Mouse (Mus musculus): Measurements from ENCODE around the gene Slc16a11. TPM values are rescaled to one million over a fixed set of nuclear protein-coding genes. Genes with fewer than 3 reads are reported as not detected.

The Slc16a11 gene
- polyA plus RNA-seq, 1 experiment from 2014 or later, result 1.2 TPM

GRCm38 (mm10) chr11:70193354-70194285, 18.9 kb upstream of the Slc16a11 start:
- Histone ChIP-seq H3K4me2 (ENCODE audit: low read length) (no peak overlapping the region), H3K27ac (ENCODE audit: low read depth) (peak overlapping the region; percentile 22; the same call in 1 of the 2 replicates), H3K27me3 (replicated peaks; ENCODE audit: control insufficient read depth, insufficient read depth, low read length) (no peaks in the 10 kb centered on the region), H3K4me3 (ENCODE audit: low read depth, low read length) (no peak overlapping the region), H3K9me3 (ENCODE audit: control insufficient read depth, low read length) (no peaks in the 10 kb centered on the region), H3K36me3 (ENCODE audit: control insufficient read depth, insufficient read depth, low read length) (no peaks in the 10 kb centered on the region), H3K9ac (ENCODE audit: low read length) (no peak overlapping the region), H3K4me1 (replicated peaks; ENCODE audit: control insufficient read depth, insufficient read depth, low read length) (peaks cover 8% of the 10 kb centered on the region; the same call in 1 of the 2 replicates)
- 39% methylated on average over 11 of the region's 11 CpGs for WGBS
- no peak for ATAC-seq (replicated peaks; ENCODE audit: low FRiP score, low TSS enrichment, low read depth)
- no peak for DNase-seq (ENCODE audit: low spot score)

DNA sequence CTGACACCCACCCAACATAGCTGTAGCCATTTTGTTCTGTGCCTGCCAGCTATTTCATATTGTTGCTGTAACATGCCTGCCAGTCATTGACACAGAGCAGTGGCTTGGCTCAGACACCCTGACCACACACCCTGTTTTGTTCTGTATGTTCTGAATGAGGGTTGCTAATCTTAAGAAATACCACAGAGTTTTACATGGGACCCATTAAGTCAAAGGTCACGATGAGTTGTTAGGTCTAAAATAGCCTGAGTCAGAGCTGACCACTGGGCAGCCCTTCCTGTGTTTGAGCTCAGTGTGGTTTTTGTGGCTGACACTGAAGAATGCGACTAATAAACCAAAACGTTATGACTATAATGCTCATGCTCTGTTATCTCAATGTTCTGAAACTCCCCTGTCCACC, 14.2 kb upstream of the Slc16a11 start:
- 81% methylated on average over 3 of the region's 3 CpGs for WGBS
- Histone ChIP-seq H3K36me3 (ENCODE audit: control insufficient read depth, insufficient read depth, low read length) (no peaks in the 10 kb centered on the region), H3K4me3 (ENCODE audit: low read depth, low read length) (no peak overlapping the region), H3K4me1 (replicated peaks; ENCODE audit: control insufficient read depth, insufficient read depth, low read length) (peaks cover 7% of the 10 kb centered on the region; the same call in 1 of the 2 replicates), H3K27ac (ENCODE audit: low read depth) (no peak overlapping the region), H3K27me3 (replicated peaks; ENCODE audit: control insufficient read depth, insufficient read depth, low read length) (no peaks in the 10 kb centered on the region), H3K9ac (ENCODE audit: low read length) (no peak overlapping the region), H3K4me2 (ENCODE audit: low read length) (no peak overlapping the region), H3K9me3 (ENCODE audit: control insufficient read depth, low read length) (no peaks in the 10 kb centered on the region)
- DNase-seq (ENCODE audit: low spot score), result no peak
- ATAC-seq (replicated peaks; ENCODE audit: low FRiP score, low TSS enrichment, low read depth), result no peak

GRCm38 (mm10) chr11:70199107-70199506, 13.4 kb upstream of the Slc16a11 start:
- no peak overlapping the region for H3K27ac ChIP-seq (ENCODE audit: low read depth)

GRCm38 (mm10) chr11:70200036-70200608, 12.4 kb upstream of the Slc16a11 start:
- H3K27ac ChIP-seq (ENCODE audit: low read depth), result no peak overlapping the region
- H3K4me2 ChIP-seq (ENCODE audit: low read length), result no peak overlapping the region
- H3K9ac ChIP-seq (ENCODE audit: low read length), result no peak overlapping the region
- ATAC-seq (replicated peaks; ENCODE audit: low FRiP score, low TSS enrichment, low read depth) (no peak), DNase-seq (ENCODE audit: low spot score) (no peak)
- no peaks in the 10 kb centered on the region for H3K9me3 ChIP-seq (ENCODE audit: control insufficient read depth, low read length)
- no peaks in the 10 kb centered on the region for H3K36me3 ChIP-seq (ENCODE audit: control insufficient read depth, insufficient read depth, low read length)
- H3K4me1 ChIP-seq (replicated peaks; ENCODE audit: control insufficient read depth, insufficient read depth, low read length), result no peaks in the 10 kb centered on the region
- no peak overlapping the region for H3K4me3 ChIP-seq (ENCODE audit: low read depth, low read length)
- no peaks in the 10 kb centered on the region for H3K27me3 ChIP-seq (replicated peaks; ENCODE audit: control insufficient read depth, insufficient read depth, low read length)
- WGBS, result 86% methylated on average over 5 of the region's 5 CpGs

More at GRCm38 (mm10) chr11:70199107-70199506, 13.4 kb upstream of the Slc16a11 start:
- ATAC-seq (replicated peaks; ENCODE audit: low FRiP score, low TSS enrichment, low read depth) (no peak), DNase-seq (ENCODE audit: low spot score) (no peak)
- Histone ChIP-seq H3K27me3 (replicated peaks; ENCODE audit: control insufficient read depth, insufficient read depth, low read length) (no peaks in the 10 kb centered on the region), H3K9me3 (ENCODE audit: control insufficient read depth, low read length) (no peaks in the 10 kb centered on the region), H3K36me3 (ENCODE audit: control insufficient read depth, insufficient read depth, low read length) (no peaks in the 10 kb centered on the region), H3K9ac (ENCODE audit: low read length) (no peak overlapping the region), H3K4me2 (ENCODE audit: low read length) (no peak overlapping the region), H3K4me1 (replicated peaks; ENCODE audit: control insufficient read depth, insufficient read depth, low read length) (peaks cover under 1% of the 10 kb centered on the region; the same call in 1 of the 2 replicates), H3K4me3 (ENCODE audit: low read depth, low read length) (no peak overlapping the region)
- 71% methylated on average over 8 of the region's 8 CpGs for WGBS

DNA sequence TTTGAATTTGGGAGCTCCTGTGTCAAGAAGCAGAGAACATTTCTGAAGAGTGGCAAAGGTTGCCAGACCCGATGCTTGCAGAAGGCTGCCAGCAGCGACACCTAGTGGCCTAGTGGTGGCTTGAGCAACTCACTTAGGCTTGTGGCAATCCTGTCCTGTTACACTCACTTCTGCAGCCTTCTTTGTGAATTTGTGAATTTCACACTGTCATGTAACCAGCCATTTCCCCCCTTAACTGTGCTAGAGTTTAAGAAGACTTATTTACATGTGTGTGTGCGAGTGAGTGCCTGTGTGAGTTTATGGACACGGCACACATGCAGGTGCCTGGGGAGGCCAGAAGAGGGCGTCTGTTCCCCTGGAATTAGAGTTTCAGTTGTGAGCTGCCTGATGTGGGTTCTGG, 10.9 kb upstream of the Slc16a11 start:
- DNase-seq (ENCODE audit: low spot score) (peak; percentile 91), ATAC-seq (replicated peaks; ENCODE audit: low FRiP score, low TSS enrichment, low read depth) (no peak)
- Histone ChIP-seq H3K27me3 (replicated peaks; ENCODE audit: control insufficient read depth, insufficient read depth, low read length) (no peaks in the 10 kb centered on the region), H3K9me3 (ENCODE audit: control insufficient read depth, low read length) (no peaks in the 10 kb centered on the region), H3K9ac (ENCODE audit: low read length) (no peak overlapping the region), H3K4me1 (replicated peaks; ENCODE audit: control insufficient read depth, insufficient read depth, low read length) (no peaks in the 10 kb centered on the region), H3K36me3 (ENCODE audit: control insufficient read depth, insufficient read depth, low read length) (no peaks in the 10 kb centered on the region), H3K27ac (ENCODE audit: low read depth) (no peak overlapping the region), H3K4me3 (ENCODE audit: low read depth, low read length) (no peak overlapping the region), H3K4me2 (ENCODE audit: low read length) (no peak overlapping the region)
- 38% methylated on average over 5 of the region's 5 CpGs for WGBS

GRCm38 (mm10) chr11:70206801-70207200, 5.8 kb upstream of the Slc16a11 start:
- H3K4me1 ChIP-seq (replicated peaks; ENCODE audit: control insufficient read depth, insufficient read depth, low read length), result no peaks in the 10 kb centered on the region
- no peaks in the 10 kb centered on the region for H3K36me3 ChIP-seq (ENCODE audit: control insufficient read depth, insufficient read depth, low read length)
- ATAC-seq (replicated peaks; ENCODE audit: low FRiP score, low TSS enrichment, low read depth) (no peak), DNase-seq (ENCODE audit: low spot score) (no peak)
- no peaks in the 10 kb centered on the region for H3K27me3 ChIP-seq (replicated peaks; ENCODE audit: control insufficient read depth, insufficient read depth, low read length)
- H3K27ac ChIP-seq (ENCODE audit: low read depth), result no peak overlapping the region
- H3K9ac ChIP-seq (ENCODE audit: low read length), result no peak overlapping the region
- no peaks in the 10 kb centered on the region for H3K9me3 ChIP-seq (ENCODE audit: control insufficient read depth, low read length)
- 81% methylated on average over 2 of the region's 2 CpGs for WGBS
- no peak overlapping the region for H3K4me2 ChIP-seq (ENCODE audit: low read length)
- H3K4me3 ChIP-seq (ENCODE audit: low read depth, low read length), result no peak overlapping the region

- WGBS, result 85% methylated on average over 7 of the region's 7 CpGs
- Histone ChIP-seq H3K4me1 (replicated peaks; ENCODE audit: control insufficient read depth, insufficient read depth, low read length) (no peaks in the 10 kb centered on the region), H3K27me3 (replicated peaks; ENCODE audit: control insufficient read depth, insufficient read depth, low read length) (no peaks in the 10 kb centered on the region), H3K9me3 (ENCODE audit: control insufficient read depth, low read length) (no peaks in the 10 kb centered on the region), H3K36me3 (ENCODE audit: control insufficient read depth, insufficient read depth, low read length) (no peaks in the 10 kb centered on the region), H3K27ac (ENCODE audit: low read depth) (no peak overlapping the region), H3K9ac (ENCODE audit: low read length) (no peak overlapping the region), H3K4me2 (ENCODE audit: low read length) (no peak overlapping the region), H3K4me3 (ENCODE audit: low read depth, low read length) (no peak overlapping the region)
- ATAC-seq (replicated peaks; ENCODE audit: low FRiP score, low TSS enrichment, low read depth) (no peak), DNase-seq (ENCODE audit: low spot score) (no peak)
Observed at GRCm38 (mm10) chr11:70207283-70207682, 5.3 kb upstream of the Slc16a11 start.

DNA sequence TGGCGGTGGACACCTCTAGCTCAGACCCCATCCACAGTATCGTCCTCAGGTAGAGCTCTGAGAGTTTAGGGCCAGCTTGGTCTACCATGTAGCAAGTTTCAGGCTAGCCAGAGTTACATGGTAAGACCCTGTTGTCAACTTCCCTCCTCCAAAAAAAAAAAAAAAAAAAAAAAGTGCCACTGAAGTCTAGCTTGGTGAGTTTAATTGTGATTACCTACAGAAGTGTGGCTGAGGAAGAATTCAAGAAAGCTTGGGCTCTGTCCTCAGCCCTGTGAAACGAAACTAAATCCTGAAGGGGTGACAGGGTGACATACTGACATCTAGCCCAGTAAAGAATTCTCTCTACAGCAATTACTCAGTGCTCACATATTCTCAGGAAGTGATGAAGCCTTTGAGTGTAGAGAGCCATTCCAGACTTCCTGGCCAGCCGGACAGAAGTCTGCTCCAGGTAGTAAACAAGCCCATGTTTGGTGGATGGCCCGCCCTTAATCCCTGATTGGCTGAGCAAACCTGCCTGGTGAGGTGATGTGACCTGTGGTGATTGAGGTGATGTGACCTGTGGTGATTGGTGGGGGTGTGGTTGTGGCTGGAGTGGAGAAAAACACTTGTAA, 3.7 kb upstream of the Slc16a11 start:
- no peaks in the 10 kb centered on the region for H3K4me1 ChIP-seq (replicated peaks; ENCODE audit: control insufficient read depth, insufficient read depth, low read length)
- no peak overlapping the region for H3K4me3 ChIP-seq (ENCODE audit: low read depth, low read length)
- no peak overlapping the region for H3K9ac ChIP-seq (ENCODE audit: low read length)
- peaks cover 9% of the 10 kb centered on the region for H3K27me3 ChIP-seq (replicated peaks; ENCODE audit: control insufficient read depth, insufficient read depth, low read length)
- H3K36me3 ChIP-seq (ENCODE audit: control insufficient read depth, insufficient read depth, low read length), result no peaks in the 10 kb centered on the region
- no peaks in the 10 kb centered on the region for H3K9me3 ChIP-seq (ENCODE audit: control insufficient read depth, low read length)
- ATAC-seq (replicated peaks; ENCODE audit: low FRiP score, low TSS enrichment, low read depth) (no peak), DNase-seq (ENCODE audit: low spot score) (no peak)
- H3K4me2 ChIP-seq (ENCODE audit: low read length), result no peak overlapping the region
- H3K27ac ChIP-seq (ENCODE audit: low read depth), result no peak overlapping the region
- 76% methylated on average over 5 of the region's 5 CpGs for WGBS
